Mouse (Mus musculus): ENCODE results near the gene Ptpro. TPM values are rescaled to one million over a fixed set of nuclear protein-coding genes. Genes with fewer than 3 reads are reported as not detected.

Gene Ptpro
- 4.2 and 8.2 TPM in 2 replicates for polyA plus RNA-seq (2021; fragmentation: Nextera tagmentation)
- long read RNA-seq, experiment 1, full-length matches to known transcripts: 33 of 68 reads
- long read RNA-seq, experiment 1, partial matches to known transcripts: 30 of 68 reads
- long read RNA-seq, experiment 1, other reads (novel, unspliced or antisense): 5 of 68 reads
- long read RNA-seq, experiment 2, full-length matches to known transcripts: 2 of 10 reads
- long read RNA-seq, experiment 2, partial matches to known transcripts: 8 of 10 reads
- long read RNA-seq, experiment 2, other reads (novel, unspliced or antisense): 0 of 10 reads

DNA sequence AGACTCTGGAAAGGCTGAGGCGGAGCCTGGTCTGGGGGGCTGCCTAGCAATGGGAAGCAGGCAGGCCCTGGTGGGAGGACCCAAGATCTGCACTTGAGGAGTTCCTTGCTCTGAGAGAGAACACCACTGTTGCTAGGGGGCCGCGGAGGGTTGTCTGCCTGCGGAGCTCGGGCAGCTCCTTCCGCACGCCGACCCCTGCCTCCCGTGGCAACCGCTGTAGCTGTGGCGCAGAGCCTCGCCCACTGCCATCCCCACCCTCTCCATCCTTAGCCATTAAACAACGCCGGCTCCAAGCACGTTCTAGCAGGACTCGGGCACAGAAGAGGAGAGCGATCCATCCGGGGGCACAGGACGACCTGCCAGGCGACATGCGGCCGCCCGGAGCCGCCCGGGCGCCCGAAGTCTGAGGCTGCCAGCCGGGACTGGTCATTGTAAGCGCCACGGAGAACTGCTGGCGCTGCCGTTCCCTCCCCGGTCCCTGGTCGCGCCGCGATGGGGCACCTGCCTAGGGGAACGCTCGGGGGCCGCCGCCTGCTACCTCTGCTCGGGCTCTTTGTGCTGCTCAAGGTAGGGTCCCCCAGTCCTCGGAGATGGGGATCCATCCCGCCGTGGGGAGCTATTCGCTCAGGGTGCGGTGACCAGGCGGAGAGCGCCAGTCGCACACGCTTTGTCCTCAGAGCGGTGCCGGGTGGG is at the start of gene Ptpro:
TSS of gene Ptpro (plus strand) at position 126 of the 693 bp plus-strand sequence.

Other genes starting within 250 kb of the Ptpro start
- gene Rerg, start 81.8 kb upstream of the Ptpro start, polyA plus RNA-seq (2021; fragmentation: Nextera tagmentation): 7.1 and 11.2 TPM in 2 replicates